Mouse (Mus musculus): ENCODE results near the gene Olfr1180.

- TF ChIP-seq TAL1 (IDR thresholded peaks at IDR 0.05; ENCODE audit: low read length) (no peak), GATA1 (IDR thresholded peaks at IDR 0.05; ENCODE audit: low read length) (no peak)
These were observed 7.1 kb upstream of the Olfr1180 start, which contains the start of gene Olfr1181 for GRCm38 (mm10) chr2:88426071-88426470.
